Mouse (Mus musculus) kidney, adult 2 months (tissue): Measurements from ENCODE around the gene Tnfsf13.

Experiments used
- CTCF ChIP-seq: fragments of 200-500 bp; conservative IDR thresholded peaks from 2 replicates; pipeline ENCODE4 v1.5.1; 2011; ENCODE audit warnings: low read depth, mild to moderate bottlenecking, control low read depth, low read length, moderate library complexity, mixed read lengths; ENCODE audit not compliant: insufficient read depth, insufficient read length
- POLR2A ChIP-seq: fragments of 200-500 bp; IDR thresholded peaks from one replicate; pipeline ENCODE4 v1.6.1; 2011; ENCODE audit warnings: low read depth, low read length, control low read depth

DNA sequence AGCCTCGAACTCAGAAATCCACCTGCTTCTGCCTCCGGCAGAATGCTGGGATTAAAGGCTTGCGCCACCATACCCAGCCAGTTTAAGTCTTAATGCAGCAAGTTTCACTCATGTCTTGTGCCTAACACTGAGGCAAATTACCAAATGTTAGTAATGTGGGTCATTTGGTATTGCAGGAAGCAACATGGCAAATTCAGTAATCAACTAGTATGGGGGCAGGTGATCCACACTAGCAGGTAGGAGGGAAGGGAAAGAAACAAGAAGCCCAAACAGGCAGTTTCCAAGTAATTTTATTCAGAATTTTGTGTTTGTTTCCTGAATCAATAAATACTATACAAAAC, 18.9 kb downstream of the Tnfsf13 start:
- TF ChIP-seq CTCF (no peak), POLR2A (no peak)
